Mouse (Mus musculus) cerebellum, adult 2 months (tissue): ENCODE measurements around the gene Gpr183. TPM values are rescaled to one million over a fixed set of nuclear protein-coding genes. Genes with fewer than 3 reads are reported as not detected.

ENCODE experiments used
- DNase-seq, 2 experiments: peaks; one replicate each; pipeline ENCODE4 v3.0.0; 2021
- H3K27ac ChIP-seq: fragments of 200-500 bp; 2 replicates; pipeline ENCODE4 v1.5.1; 2012; ENCODE audit warnings: low read length, control low read depth, inconsistent platforms; ENCODE audit not compliant: insufficient read depth
- H3K27me3 ChIP-seq: fragments of 200-500 bp; 2 replicates; pipeline ENCODE4 v1.6.1; 2012; ENCODE audit warnings: inconsistent platforms, mild to moderate bottlenecking, low read length, moderate library complexity; ENCODE audit not compliant: control insufficient read depth, insufficient read depth
- H3K4me1 ChIP-seq: fragments of 200-500 bp; 2 replicates; pipeline ENCODE4 v1.6.1; 2011; ENCODE audit warnings: low read length; ENCODE audit not compliant: control insufficient read depth, insufficient read depth
- H3K4me3 ChIP-seq: fragments of 200-500 bp; replicated peaks from 2 replicates; pipeline ENCODE3; 2011; ENCODE audit warnings: mild to moderate bottlenecking, low read depth, low read length, control low read depth; ENCODE audit not compliant: insufficient read depth
- CTCF ChIP-seq: fragments of 200-500 bp; IDR thresholded peaks from 2 replicates; pipeline ENCODE4 v1.5.1; 2011; ENCODE audit warnings: low read depth, mild to moderate bottlenecking, control low read depth, low read length, moderate library complexity, borderline replicate concordance; ENCODE audit not compliant: insufficient read depth
- POLR2A ChIP-seq: fragments of 200-500 bp; IDR thresholded peaks from 2 replicates; pipeline ENCODE4 v1.6.1; 2011; ENCODE audit warnings: low read length, control low read depth, borderline replicate concordance; ENCODE audit not compliant: insufficient read depth
- WGBS: fragments of 180-500 bp; shearing (Covaris S2); methylation state at CpG from one replicate; pipeline ENCODE4 v1.1.7; 2018; 5-methylcytosine and 5-hydroxymethylcytosine counted together
- polyA plus RNA-seq: library from polyadenylated mRNA; depleted of rRNA; stranded (reverse); fragments of >200 nt; gene quantifications from 2 replicates; pipeline ENCODE4 v1.2.3, GENCODE M21; 2012

Gene Gpr183
- polyA plus RNA-seq, 1 experiment, result 0.33 TPM

DNA sequence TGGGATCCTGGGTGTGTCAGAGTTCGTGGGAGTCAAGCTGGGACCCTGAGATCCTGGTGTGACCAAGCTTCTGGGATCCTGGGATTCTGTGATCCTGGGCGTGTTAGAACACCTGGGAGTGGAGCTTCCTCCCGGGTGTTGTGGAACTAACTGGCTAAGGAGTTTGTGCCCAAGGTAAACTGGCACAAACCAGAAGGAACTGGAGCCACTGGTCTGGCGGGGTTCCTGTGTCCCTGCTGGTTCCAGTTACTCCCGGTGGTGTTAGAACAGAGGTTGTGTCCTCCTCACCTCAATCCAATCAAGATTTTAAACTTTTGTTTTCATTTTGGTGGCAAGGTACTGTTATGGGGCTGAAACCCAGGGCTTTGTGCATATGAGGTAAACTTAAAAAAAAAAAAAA lies 18.9 kb downstream of the Gpr183 start:
- peaks cover 5% of the 10 kb centered on the region for H3K4me1 ChIP-seq

DNA sequence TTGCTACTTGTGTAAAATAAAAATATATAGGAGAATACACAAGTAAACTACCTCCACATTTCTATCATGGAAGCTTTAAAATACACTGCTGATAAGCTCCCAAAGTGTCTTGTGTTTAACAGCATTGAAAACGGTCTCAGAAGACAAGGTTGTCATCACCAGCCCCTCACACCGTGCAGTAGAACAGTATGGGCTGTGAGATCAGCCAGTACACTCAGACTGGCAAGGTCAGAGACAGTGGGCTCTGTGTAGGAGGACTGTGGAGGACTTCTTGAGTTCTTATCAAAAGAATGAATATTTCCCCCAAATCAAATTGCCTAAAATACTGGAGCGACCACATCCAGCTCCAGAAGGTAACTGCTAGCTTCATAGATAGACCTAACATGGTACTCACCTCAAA lies 25.4 kb downstream of the Gpr183 start:
- no peak for DNase-seq
- H3K4me3 ChIP-seq, result no peak overlapping the region
- TF ChIP-seq CTCF (no peak), POLR2A (no peak)
- no peak overlapping the region for H3K27ac ChIP-seq
- 93% methylated on average over 3 of the region's 3 CpGs for WGBS
- no peaks in the 10 kb centered on the region for H3K27me3 ChIP-seq
- H3K4me1 ChIP-seq, result no peaks in the 10 kb centered on the region

More for the DNA sequence above, 18.9 kb downstream of the Gpr183 start:
- WGBS, result 70% methylated on average over 5 of the region's 5 CpGs
- no peak for DNase-seq
- TF ChIP-seq POLR2A, result no peak
- TF ChIP-seq CTCF, result no peak
- no peak overlapping the region for H3K4me3 ChIP-seq
- H3K27me3 ChIP-seq, result no peaks in the 10 kb centered on the region
- H3K27ac ChIP-seq, result no peak overlapping the region

DNA sequence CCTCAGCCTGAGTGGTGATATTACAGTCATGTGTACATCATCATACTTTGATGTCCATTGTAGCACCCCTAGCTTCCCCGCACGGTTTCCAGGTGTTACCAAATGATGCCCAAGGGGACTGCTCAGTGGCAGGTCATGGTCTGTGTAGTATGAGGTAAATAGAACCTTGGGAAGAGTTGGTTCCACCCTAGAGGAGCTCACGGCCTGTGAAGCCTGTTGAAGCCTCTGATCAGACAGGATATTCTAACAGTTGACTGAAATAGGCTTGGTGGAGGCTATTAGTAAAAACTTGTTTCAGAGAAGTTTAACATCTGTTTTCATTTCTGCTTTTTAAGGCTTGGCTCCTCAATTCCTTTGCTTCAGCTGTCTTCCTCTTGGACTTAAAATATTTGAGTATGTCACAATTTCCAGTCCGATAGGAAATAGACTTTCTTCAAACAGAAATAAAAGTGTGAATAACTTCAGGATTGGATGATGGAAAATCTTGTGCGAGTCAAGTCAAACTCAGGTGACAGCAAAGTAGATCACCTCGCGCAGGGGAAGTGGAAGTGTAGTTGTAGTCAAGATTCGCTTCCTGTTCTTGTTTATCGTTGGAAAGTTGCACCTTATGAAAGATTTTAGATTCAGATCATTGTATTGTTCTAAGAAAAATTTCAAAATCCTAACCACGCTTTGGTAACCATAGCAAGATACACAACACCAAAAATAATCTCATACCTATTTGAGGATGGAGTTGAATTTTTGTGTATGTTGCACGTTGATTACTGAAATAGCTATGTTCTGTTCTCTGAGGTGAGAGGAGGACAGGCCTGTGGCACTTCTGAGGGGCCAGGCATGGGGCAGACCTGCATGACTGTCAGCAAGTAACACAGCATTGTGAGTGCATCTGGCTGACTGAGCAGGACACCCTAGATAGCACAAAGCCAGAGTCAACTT lies 26.5 kb downstream of the Gpr183 start:
- WGBS, result 95% methylated on average over 11 of the region's 11 CpGs
- Histone ChIP-seq H3K4me3 (no peak overlapping the region), H3K4me1 (no peaks in the 10 kb centered on the region), H3K27me3 (no peaks in the 10 kb centered on the region), H3K27ac (no peak overlapping the region)
- TF ChIP-seq POLR2A (no peak), CTCF (no peak)
- no peak for DNase-seq

DNA sequence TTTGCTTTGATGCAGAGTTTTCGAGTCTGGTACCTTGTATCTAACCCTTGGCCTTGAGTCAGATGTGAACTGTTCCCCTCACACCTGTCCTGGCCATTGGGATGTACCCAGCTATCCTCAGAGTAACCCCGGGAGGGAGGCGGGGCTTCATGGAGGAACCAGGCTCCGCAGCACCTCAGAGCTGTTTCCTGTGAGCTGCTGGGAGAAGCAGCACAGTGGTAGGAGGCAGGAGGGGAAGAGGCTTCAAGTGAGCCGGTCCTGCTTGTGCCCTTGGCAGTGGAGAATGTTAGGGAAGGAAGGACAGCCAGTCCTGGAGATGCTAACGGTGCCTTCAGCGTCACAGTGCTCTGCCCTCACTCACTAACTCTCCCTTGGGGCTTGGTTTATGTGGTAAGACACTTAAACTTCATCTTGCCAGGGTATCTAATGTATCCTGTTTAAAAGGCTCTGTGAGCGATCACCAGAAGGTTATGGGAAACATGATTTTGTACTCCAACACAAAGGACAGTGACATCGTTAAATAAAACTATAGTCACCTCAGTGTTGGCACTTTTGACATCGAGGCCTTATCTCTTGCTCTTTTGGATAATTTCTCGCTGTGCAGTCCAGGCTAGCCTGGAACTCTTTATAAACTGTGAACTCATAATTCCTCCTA lies 27.3 kb downstream of the Gpr183 start:
- 87% methylated on average over 11 of the region's 11 CpGs for WGBS
- H3K4me1 ChIP-seq, result no peaks in the 10 kb centered on the region
- no peaks in the 10 kb centered on the region for H3K27me3 ChIP-seq
- no peak overlapping the region for H3K4me3 ChIP-seq
- DNase-seq, result no peak
- H3K27ac ChIP-seq, result no peak overlapping the region
- TF ChIP-seq POLR2A (no peak), CTCF (no peak)

DNA sequence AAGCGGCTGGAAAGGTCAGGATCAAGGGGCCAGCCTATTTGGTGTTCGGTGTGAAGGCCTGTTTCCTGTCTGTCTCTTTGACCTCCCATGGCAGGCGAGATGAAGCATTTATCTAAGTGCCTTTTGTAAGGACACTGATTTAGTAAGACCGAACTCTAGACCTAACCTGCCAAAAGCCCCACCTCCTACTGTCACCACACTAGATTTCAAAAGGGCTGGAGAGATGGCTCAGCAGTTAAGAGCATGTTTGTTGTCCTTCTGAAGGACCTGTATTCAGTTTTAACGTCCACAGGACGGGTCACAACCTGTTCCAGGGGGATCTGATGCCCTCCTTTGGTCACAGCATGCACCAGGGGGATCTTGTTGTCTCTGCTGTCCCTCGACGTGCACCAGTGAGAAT lies 28.1 kb downstream of the Gpr183 start:
- no peak for DNase-seq
- Histone ChIP-seq H3K4me1 (no peaks in the 10 kb centered on the region), H3K27me3 (no peaks in the 10 kb centered on the region), H3K4me3 (no peak overlapping the region), H3K27ac (no peak overlapping the region)
- TF ChIP-seq POLR2A (no peak), CTCF (no peak)
- WGBS, result 76% methylated on average over 8 of the region's 8 CpGs

DNA sequence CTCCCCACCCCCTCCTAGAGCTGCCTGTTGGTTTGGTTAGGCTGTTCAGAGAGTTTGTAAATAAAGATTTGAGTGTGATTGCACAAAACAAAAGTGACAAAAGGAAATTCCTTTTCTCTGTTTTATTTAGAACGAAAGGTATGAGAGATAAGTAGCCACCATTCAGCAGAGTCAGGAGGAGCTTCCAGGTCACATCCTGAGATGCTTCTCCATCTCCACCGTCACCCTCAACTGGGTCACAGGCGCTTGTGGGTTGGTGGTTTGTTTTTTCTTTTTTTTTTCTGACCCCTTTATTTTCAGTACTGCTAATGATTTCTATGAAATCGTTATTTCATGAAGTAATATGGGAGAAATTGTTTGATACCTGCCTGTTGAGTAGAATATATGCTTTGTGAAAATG lies 28.6 kb downstream of the Gpr183 start:
- no peak overlapping the region for H3K4me3 ChIP-seq
- TF ChIP-seq POLR2A (no peak), CTCF (no peak)
- H3K27ac ChIP-seq, result no peak overlapping the region
- H3K4me1 ChIP-seq, result no peaks in the 10 kb centered on the region
- DNase-seq, result no peak
- 97% methylated on average over 4 of the region's 4 CpGs for WGBS
- no peaks in the 10 kb centered on the region for H3K27me3 ChIP-seq

DNA sequence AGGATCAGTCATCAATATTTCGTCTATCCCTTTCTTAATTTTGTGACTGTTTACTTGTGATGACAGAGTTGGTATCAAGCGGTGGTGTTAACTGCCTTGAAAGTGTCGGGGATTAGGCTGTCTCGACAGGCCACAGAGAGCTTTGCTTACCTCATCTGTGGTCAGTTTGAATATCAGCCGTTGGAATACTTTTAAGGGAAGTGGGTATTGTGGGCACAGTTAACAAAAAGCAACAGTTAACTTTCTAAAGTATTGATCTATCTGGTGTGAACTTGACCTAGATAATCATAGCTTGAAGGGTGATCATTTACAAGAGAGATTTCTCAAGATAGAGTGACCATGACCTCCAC lies 30.4 kb downstream of the Gpr183 start:
- Histone ChIP-seq H3K27ac (no peak overlapping the region), H3K4me3 (no peak overlapping the region), H3K27me3 (no peaks in the 10 kb centered on the region), H3K4me1 (no peaks in the 10 kb centered on the region)
- no peak for TF ChIP-seq CTCF
- TF ChIP-seq POLR2A, result no peak
- 96% methylated on average over 5 of the region's 5 CpGs for WGBS
- DNase-seq, result no peak

DNA sequence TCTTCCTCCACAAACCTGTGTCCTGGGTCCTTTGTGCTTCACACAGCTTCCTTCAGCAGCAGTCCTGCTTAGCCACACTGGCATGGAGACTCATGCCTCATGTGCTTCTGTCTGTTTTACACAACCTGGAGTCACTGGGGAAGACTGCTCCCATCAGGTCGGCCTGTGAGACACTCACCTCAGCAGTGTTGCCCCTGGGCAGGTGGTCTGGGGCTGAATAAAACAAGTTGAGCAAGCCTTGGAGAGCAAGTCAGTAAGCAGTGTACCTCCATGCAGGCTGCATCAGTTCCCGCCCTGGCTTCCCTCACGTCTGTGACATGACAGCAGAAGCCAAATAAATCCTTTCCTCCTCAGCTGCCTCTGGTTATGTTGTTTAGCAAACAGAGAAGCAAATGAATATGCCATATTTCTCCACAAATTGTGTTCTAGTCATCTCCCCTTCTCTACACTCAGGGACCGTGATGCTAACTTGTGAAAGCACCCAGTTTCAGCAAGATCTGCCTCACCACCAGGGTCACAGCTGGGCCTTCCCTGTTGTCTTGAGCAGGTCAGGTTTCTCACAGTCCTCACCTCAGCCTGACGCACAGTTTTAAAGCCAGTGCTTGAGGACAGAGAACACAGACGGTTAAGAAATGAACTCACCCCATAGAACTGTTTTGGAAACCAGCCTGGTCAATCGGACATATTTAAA lies 30.9 kb downstream of the Gpr183 start:
- no peak overlapping the region for H3K27ac ChIP-seq
- TF ChIP-seq CTCF (no peak), POLR2A (no peak)
- no peaks in the 10 kb centered on the region for H3K27me3 ChIP-seq
- no peaks in the 10 kb centered on the region for H3K4me1 ChIP-seq
- no peak for DNase-seq
- no peak overlapping the region for H3K4me3 ChIP-seq
- 93% methylated on average over 7 of the region's 7 CpGs for WGBS
